Mouse (Mus musculus) ovary, postnatal 10 days (tissue): ENCODE measurements at regions not wholly inside any gene's neighbourhood (a gene's known extent, or its start where the extent isn't known, plus 50 kb on each side); places are given as distances from the start of the nearest gene placed in this dataset.

Experiments used
- DNase-seq: peaks from one replicate; pipeline ENCODE4 v3.0.0; 2022; ENCODE audit warnings: low spot score

- peak; percentile 9 for DNase-seq
These were observed 364.9 kb upstream of the Fmr1 start for GRCm38 (mm10) chrX:68313486-68313885.
